Mouse (Mus musculus): ENCODE measurements at regions not wholly inside any gene's neighbourhood (a gene's known extent, or its start where the extent isn't known, plus 50 kb on each side); places are given as distances from the start of the nearest gene placed in this dataset.

DNA sequence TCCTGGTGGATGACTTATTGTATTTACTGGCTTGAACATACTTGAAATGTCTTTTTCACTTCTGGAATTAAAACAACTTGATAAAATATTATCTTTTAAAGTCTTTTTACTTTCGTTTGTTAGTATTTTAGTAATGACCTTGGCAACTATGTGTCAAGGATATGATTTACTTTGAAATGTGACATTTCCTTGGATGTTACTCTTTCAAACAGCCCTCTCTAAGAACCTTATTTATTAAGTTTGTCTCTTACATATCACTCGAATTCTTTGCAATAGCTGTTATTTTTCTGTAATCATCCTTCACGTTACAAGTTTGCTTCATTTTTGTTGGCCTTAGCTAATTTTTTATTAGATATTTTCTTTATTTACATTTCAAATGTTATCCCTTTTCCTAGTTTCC lies 469.8 kb downstream of the Eepd1 start:
- H3K36me3 ChIP-seq (ENCODE audit: insufficient read depth), result no peaks in the 10 kb centered on the region
- DNase-seq (no peak), ATAC-seq (no peak)
- H3K27ac ChIP-seq (ENCODE audit: low read depth, low read length), result no peak overlapping the region
- 85% methylated on average over 3 of the region's 3 CpGs for WGBS
- no peaks in the 10 kb centered on the region for H3K27me3 ChIP-seq (ENCODE audit: insufficient read depth, low read length)
- H3K9me3 ChIP-seq (ENCODE audit: low read length), result no peaks in the 10 kb centered on the region
- TF ChIP-seq CTCF (IDR thresholded peaks at IDR 0.05; ENCODE audit: low read depth), result no peak
- no peaks in the 10 kb centered on the region for H3K4me1 ChIP-seq (ENCODE audit: insufficient read depth)
- no peak overlapping the region for H3K4me2 ChIP-seq (ENCODE audit: low read depth)
- no peak overlapping the region for H3K4me3 ChIP-seq (ENCODE audit: low read depth, low read length)
- no peak overlapping the region for H3K9ac ChIP-seq

DNA sequence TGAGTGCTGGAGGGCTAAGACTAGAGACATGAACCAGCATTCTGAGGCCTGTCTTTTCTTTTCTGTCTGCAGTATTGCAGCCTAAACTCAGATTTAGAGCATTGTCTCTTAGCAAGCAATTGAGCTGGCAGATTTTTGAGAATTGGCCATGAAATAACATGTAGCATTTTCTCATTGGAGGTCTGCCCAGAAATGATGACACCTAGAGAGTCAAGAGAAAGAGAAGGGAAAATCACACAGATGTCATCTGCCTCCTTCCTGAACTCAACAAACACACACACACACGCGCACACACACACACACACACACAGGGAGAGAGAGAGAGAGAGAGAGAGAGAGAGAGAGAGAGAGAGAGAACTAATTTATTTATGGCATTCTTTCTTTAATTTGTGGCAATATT lies 477.7 kb downstream of the Eepd1 start:
- no peak overlapping the region for H3K9ac ChIP-seq
- no peak overlapping the region for H3K4me3 ChIP-seq (ENCODE audit: low read depth, low read length)
- ATAC-seq (peak; percentile 42; the same call in 1 of the 2 replicates), DNase-seq (peak; percentile 68)
- no peaks in the 10 kb centered on the region for H3K27me3 ChIP-seq (ENCODE audit: insufficient read depth, low read length)
- H3K9me3 ChIP-seq (ENCODE audit: low read length), result no peaks in the 10 kb centered on the region
- no peak overlapping the region for H3K4me2 ChIP-seq (ENCODE audit: low read depth)
- no peak for TF ChIP-seq CTCF (IDR thresholded peaks at IDR 0.05; ENCODE audit: low read depth)
- 67% methylated on average over 2 of the region's 2 CpGs for WGBS
- H3K4me1 ChIP-seq (ENCODE audit: insufficient read depth), result no peaks in the 10 kb centered on the region
- no peak overlapping the region for H3K27ac ChIP-seq (ENCODE audit: low read depth, low read length)
- no peaks in the 10 kb centered on the region for H3K36me3 ChIP-seq (ENCODE audit: insufficient read depth)

DNA sequence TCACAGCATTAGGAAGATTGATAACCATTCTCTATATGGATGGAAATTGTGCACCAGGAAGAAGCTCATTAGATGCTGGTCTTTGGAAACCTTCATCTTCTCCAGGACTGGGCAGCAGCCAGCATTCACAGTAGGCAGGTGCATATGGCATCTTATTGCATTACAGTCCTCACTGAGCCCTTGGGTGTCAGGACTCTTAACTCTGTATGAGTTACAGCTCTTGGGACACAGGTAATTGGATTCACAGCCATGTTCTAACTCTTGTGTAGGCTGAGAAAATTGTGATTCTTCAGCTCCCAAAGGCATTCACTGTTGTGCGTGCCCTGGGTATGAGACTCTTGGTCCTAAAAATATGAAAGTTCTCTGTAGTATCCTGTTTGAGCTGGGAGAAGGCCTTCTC lies 504.1 kb downstream of the Eepd1 start:
- Histone ChIP-seq H3K4me3 (ENCODE audit: low read depth, low read length) (no peak overlapping the region), H3K27me3 (ENCODE audit: insufficient read depth, low read length) (no peaks in the 10 kb centered on the region), H3K9ac (no peak overlapping the region), H3K9me3 (ENCODE audit: low read length) (no peaks in the 10 kb centered on the region), H3K27ac (ENCODE audit: low read depth, low read length) (no peak overlapping the region), H3K36me3 (ENCODE audit: insufficient read depth) (no peaks in the 10 kb centered on the region), H3K4me1 (ENCODE audit: insufficient read depth) (no peaks in the 10 kb centered on the region), H3K4me2 (ENCODE audit: low read depth) (no peak overlapping the region)
- DNase-seq (no peak), ATAC-seq (no peak)
- 96% methylated on average over 1 of the region's 1 CpGs for WGBS
- TF ChIP-seq CTCF (IDR thresholded peaks at IDR 0.05; ENCODE audit: low read depth), result no peak

DNA sequence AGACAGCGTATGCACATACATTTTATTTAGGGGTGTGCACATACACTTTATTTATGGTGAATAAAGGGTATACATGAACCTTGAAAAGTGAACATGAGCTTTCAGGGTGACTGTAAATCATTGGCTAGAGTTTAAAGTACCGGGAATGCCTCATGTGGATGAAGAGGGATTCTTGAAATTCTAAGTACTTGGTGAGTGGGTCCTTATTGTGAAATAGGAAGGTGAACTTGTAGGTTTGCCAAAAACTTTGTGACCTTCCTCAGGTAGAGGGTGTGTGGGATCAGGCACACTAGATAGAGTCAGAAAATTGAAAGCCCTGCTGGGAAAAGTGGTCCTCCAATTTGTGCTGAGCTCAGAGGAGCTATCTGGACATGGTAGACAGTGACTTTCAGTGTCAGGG lies 504.6 kb downstream of the Eepd1 start:
- Histone ChIP-seq H3K27me3 (ENCODE audit: insufficient read depth, low read length) (no peaks in the 10 kb centered on the region), H3K4me2 (ENCODE audit: low read depth) (no peak overlapping the region), H3K4me3 (ENCODE audit: low read depth, low read length) (no peak overlapping the region), H3K4me1 (ENCODE audit: insufficient read depth) (no peaks in the 10 kb centered on the region), H3K36me3 (ENCODE audit: insufficient read depth) (no peaks in the 10 kb centered on the region), H3K9me3 (ENCODE audit: low read length) (no peaks in the 10 kb centered on the region), H3K9ac (no peak overlapping the region), H3K27ac (ENCODE audit: low read depth, low read length) (no peak overlapping the region)
- TF ChIP-seq CTCF (IDR thresholded peaks at IDR 0.05; ENCODE audit: low read depth), result no peak
- ATAC-seq, result no peak
- 96% methylated on average over 2 of the region's 2 CpGs for WGBS
- no peak for DNase-seq

DNA sequence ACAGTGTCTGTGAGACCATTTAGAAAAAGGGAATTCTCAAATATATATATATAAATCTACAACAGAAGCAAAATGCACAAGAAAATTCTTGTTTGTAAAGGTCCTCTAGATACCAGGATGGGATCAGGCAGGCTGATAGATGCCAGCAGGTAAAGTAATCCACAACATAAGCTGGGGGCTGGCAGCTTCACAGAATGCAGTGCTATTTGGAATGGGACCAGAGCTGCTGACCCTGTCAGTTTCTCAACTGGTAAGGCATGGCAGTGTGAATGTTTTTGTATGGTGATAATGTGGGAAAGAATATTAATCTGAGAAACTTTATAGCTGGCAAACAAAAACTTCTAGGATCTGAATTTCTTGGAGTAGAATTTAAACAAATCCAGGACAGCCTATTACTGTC lies 520.5 kb downstream of the Eepd1 start:
- no peak overlapping the region for H3K4me3 ChIP-seq (ENCODE audit: low read depth, low read length)
- DNase-seq (no peak), ATAC-seq (no peak)
- H3K36me3 ChIP-seq (ENCODE audit: insufficient read depth), result no peaks in the 10 kb centered on the region
- H3K27me3 ChIP-seq (ENCODE audit: insufficient read depth, low read length), result no peaks in the 10 kb centered on the region
- no peaks in the 10 kb centered on the region for H3K4me1 ChIP-seq (ENCODE audit: insufficient read depth)
- no peak overlapping the region for H3K9ac ChIP-seq
- H3K9me3 ChIP-seq (ENCODE audit: low read length), result no peaks in the 10 kb centered on the region
- no peak overlapping the region for H3K4me2 ChIP-seq (ENCODE audit: low read depth)
- no peak for TF ChIP-seq CTCF (IDR thresholded peaks at IDR 0.05; ENCODE audit: low read depth)
- H3K27ac ChIP-seq (ENCODE audit: low read depth, low read length), result no peak overlapping the region

Measured in forebrain, postnatal 0 days (tissue).